Mouse (Mus musculus): ENCODE measurements around the gene Slc43a3. TPM values are rescaled to one million over a fixed set of nuclear protein-coding genes. Genes with fewer than 3 reads are reported as not detected.

The Slc43a3 gene
- polyA plus RNA-seq, 1 experiment from 2014 or later = 4.2 TPM

DNA sequence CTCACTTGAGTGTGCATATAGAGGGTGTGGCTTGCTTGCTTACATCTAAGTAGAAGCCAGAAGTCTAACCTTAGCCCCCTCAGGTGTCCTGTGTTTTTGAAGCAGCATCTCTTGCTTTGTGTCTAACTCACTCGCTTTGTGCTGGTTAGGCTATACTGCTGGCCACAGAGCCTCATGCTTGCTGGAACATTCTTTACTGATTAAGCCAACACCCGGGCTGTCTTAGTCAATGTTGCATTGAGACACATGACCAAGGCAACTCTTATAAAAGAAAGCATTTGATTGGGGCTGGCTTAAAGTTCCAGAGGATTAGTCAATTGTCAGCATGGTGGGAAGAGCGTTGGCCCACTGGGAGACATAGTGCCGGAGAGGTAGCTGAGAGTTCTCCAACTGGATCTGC, 5.4 kb downstream of the Slc43a3 start:
- H3K4me2 ChIP-seq (ENCODE audit: low read length) = no peak overlapping the region
- H3K9ac ChIP-seq (replicated peaks; ENCODE audit: low read length) = no peak overlapping the region
- 84% methylated on average over 4 of the region's 4 CpGs for WGBS
- H3K36me3 ChIP-seq (ENCODE audit: control insufficient read depth, insufficient read depth, low read length) = no peaks in the 10 kb centered on the region
- no peak for ATAC-seq (ENCODE audit: low FRiP score, low TSS enrichment)
- no peaks in the 10 kb centered on the region for H3K27me3 ChIP-seq (ENCODE audit: control insufficient read depth, insufficient read depth, low read length)
- H3K9me3 ChIP-seq (ENCODE audit: control insufficient read depth, low read length) = no peaks in the 10 kb centered on the region
- DNase-seq = no peak
- H3K4me1 ChIP-seq (ENCODE audit: control insufficient read depth, insufficient read depth, low read length) = 0 out of 2 replicates have a peak, but pooled peaks cover 4% of the 10 kb centered on the region
- H3K4me3 ChIP-seq (replicated peaks; ENCODE audit: low read depth, low read length) = no peak overlapping the region
- no peak overlapping the region for H3K27ac ChIP-seq (replicated peaks; ENCODE audit: low read depth, low read length)

DNA sequence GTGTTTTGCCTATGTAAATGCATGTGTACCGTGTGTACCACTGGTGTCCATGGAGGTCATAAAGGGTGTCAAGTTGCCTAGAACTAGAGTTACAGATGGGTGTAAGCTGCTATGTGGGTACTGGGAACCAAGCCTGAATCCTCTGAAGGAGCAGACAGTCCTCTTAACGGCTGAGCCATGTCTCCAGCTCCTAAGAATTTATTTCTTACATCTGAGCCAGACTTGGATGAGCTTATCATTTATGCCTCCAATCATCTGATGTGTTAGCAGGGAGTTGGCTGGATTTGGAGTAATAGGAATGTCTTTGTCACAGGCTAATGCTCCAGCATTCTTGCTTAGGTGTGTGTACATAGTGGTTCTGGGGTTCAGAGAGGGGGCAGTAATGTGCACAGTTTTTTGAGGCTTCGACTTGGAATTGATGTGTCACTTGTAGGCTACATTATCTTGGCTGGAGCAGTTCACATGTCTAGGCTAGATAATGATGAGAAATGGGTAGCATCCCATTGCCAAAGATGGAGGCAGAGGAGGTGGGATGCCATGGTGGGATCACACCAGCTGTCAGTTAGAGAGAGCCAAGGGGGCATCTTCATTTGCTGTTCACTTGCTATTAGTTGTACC, 10.9 kb downstream of the Slc43a3 start:
- Histone ChIP-seq H3K27me3 (ENCODE audit: control insufficient read depth, insufficient read depth, low read length) (no peaks in the 10 kb centered on the region), H3K4me2 (ENCODE audit: low read length) (no peak overlapping the region), H3K27ac (replicated peaks; ENCODE audit: low read depth, low read length) (no peak overlapping the region), H3K4me1 (ENCODE audit: control insufficient read depth, insufficient read depth, low read length) (no peaks in the 10 kb centered on the region), H3K9ac (replicated peaks; ENCODE audit: low read length) (no peak overlapping the region), H3K4me3 (replicated peaks; ENCODE audit: low read depth, low read length) (no peak overlapping the region), H3K9me3 (ENCODE audit: control insufficient read depth, low read length) (no peaks in the 10 kb centered on the region), H3K36me3 (ENCODE audit: control insufficient read depth, insufficient read depth, low read length) (no peaks in the 10 kb centered on the region)
- 89% methylated on average over 3 of the region's 3 CpGs for WGBS
- ATAC-seq (ENCODE audit: low FRiP score, low TSS enrichment) (no peak), DNase-seq (no peak)

DNA sequence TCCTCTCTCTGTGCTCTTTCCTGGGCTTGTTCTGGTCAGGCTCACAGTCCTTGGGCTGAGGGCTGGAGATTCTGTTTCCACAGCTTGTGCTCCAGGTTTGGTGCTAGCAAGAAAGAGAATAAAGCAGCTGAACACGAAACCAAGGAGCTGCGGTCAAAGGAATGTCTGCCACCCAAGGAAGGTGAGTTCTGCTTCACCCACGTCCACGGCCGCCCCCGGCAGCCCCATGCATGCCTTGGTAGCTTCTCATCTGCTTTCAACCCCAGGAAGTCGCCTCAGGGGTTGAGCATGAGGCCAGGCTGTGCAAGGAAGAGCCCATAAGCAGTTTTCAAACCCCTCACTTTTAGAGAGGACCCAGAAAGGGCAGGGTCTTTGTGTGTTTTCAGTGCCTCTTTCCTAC, 11.9 kb downstream of the Slc43a3 start:
- no peak overlapping the region for H3K27ac ChIP-seq (replicated peaks; ENCODE audit: low read depth, low read length)

DNA sequence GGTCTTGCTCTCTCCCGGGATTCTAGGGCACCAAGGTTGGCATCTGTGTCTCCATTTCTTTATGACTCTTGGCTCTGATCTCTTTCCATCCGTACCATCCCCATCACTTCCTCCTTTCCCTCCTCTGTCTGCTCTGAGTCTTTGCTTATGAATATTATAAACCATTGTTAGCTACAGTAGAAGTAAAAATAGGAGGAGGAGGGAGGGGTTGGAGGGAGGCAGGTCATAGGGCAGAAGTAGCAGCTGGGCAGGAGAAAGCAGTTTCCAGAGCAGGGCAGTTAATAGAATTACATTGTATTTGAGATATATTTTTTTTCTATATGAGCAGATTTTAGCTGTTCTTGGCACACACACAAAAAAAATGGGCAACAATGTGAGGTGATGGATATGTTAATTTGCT, 12.3 kb downstream of the Slc43a3 start:
- Histone ChIP-seq H3K9ac (replicated peaks; ENCODE audit: low read length) (no peak overlapping the region), H3K36me3 (ENCODE audit: control insufficient read depth, insufficient read depth, low read length) (no peaks in the 10 kb centered on the region), H3K27me3 (ENCODE audit: control insufficient read depth, insufficient read depth, low read length) (no peaks in the 10 kb centered on the region), H3K4me2 (ENCODE audit: low read length) (no peak overlapping the region), H3K27ac (replicated peaks; ENCODE audit: low read depth, low read length) (no peak overlapping the region), H3K4me1 (ENCODE audit: control insufficient read depth, insufficient read depth, low read length) (no peaks in the 10 kb centered on the region), H3K9me3 (ENCODE audit: control insufficient read depth, low read length) (no peaks in the 10 kb centered on the region), H3K4me3 (replicated peaks; ENCODE audit: low read depth, low read length) (no peak overlapping the region)
- no peak for DNase-seq
- no peak for ATAC-seq (ENCODE audit: low FRiP score, low TSS enrichment)
- 96% methylated on average over 2 of the region's 2 CpGs for WGBS

More for the DNA sequence above, 11.9 kb downstream of the Slc43a3 start:
- no peak for DNase-seq
- H3K4me2 ChIP-seq (ENCODE audit: low read length) = no peak overlapping the region
- H3K36me3 ChIP-seq (ENCODE audit: control insufficient read depth, insufficient read depth, low read length) = no peaks in the 10 kb centered on the region
- no peaks in the 10 kb centered on the region for H3K9me3 ChIP-seq (ENCODE audit: control insufficient read depth, low read length)
- H3K9ac ChIP-seq (replicated peaks; ENCODE audit: low read length) = no peak overlapping the region
- 92% methylated on average over 7 of the region's 7 CpGs for WGBS
- no peaks in the 10 kb centered on the region for H3K27me3 ChIP-seq (ENCODE audit: control insufficient read depth, insufficient read depth, low read length)
- H3K4me1 ChIP-seq (ENCODE audit: control insufficient read depth, insufficient read depth, low read length) = no peaks in the 10 kb centered on the region
- H3K4me3 ChIP-seq (replicated peaks; ENCODE audit: low read depth, low read length) = no peak overlapping the region
- no peak for ATAC-seq (ENCODE audit: low FRiP score, low TSS enrichment)

DNA sequence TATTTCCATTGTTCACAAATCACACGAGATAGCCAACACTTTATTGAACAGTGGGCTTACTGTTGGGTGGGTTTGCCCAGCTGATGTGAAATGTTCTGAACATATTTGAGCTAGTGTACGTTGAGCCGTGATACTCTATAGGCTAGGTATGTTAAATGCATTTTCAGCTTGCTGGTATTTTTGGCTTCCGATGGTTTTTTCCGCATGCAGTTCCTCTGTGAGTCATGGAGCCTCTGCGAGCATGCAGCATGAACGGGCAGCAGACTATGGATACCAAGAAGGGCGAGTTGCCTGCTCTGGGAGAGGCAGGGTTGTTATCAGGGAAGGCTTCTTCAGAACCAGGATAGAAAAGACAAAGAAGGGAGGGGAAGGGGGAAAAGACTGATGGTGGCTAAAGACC, 14.6 kb downstream of the Slc43a3 start:
- DNase-seq (no peak), ATAC-seq (ENCODE audit: low FRiP score, low TSS enrichment) (no peak)
- 94% methylated on average over 8 of the region's 8 CpGs for WGBS
- Histone ChIP-seq H3K4me1 (ENCODE audit: control insufficient read depth, insufficient read depth, low read length) (no peaks in the 10 kb centered on the region), H3K4me3 (replicated peaks; ENCODE audit: low read depth, low read length) (no peak overlapping the region), H3K4me2 (ENCODE audit: low read length) (no peak overlapping the region), H3K27ac (replicated peaks; ENCODE audit: low read depth, low read length) (no peak overlapping the region), H3K36me3 (ENCODE audit: control insufficient read depth, insufficient read depth, low read length) (no peaks in the 10 kb centered on the region), H3K9ac (replicated peaks; ENCODE audit: low read length) (no peak overlapping the region), H3K9me3 (ENCODE audit: control insufficient read depth, low read length) (no peaks in the 10 kb centered on the region), H3K27me3 (ENCODE audit: control insufficient read depth, insufficient read depth, low read length) (no peaks in the 10 kb centered on the region)

DNA sequence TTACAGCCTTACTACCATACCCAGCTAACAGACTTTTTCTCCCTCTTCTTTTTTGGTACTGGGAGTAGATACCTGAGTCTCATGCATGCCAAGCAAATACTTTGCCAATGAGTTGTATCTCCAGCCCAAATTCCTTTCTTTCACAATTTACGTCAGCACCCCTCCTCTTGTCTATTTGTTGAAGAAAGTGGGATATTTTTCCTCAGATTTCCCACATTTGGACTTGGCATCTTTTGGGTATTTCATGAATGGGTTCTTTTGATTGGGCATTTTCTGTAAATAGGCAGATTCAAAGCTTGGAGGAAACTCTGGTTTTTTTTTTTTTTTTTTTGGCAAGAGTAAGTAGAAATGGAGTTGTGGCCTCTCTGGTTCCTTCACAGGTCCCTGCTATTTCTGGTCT, 15.9 kb downstream of the Slc43a3 start:
- no peak overlapping the region for H3K4me2 ChIP-seq (ENCODE audit: low read length)
- DNase-seq (no peak), ATAC-seq (ENCODE audit: low FRiP score, low TSS enrichment) (no peak)
- H3K36me3 ChIP-seq (ENCODE audit: control insufficient read depth, insufficient read depth, low read length) = no peaks in the 10 kb centered on the region
- no peaks in the 10 kb centered on the region for H3K27me3 ChIP-seq (ENCODE audit: control insufficient read depth, insufficient read depth, low read length)
- no peak overlapping the region for H3K4me3 ChIP-seq (replicated peaks; ENCODE audit: low read depth, low read length)
- 90% methylated on average over 1 of the region's 1 CpGs for WGBS
- H3K27ac ChIP-seq (replicated peaks; ENCODE audit: low read depth, low read length) = no peak overlapping the region
- no peaks in the 10 kb centered on the region for H3K9me3 ChIP-seq (ENCODE audit: control insufficient read depth, low read length)
- no peaks in the 10 kb centered on the region for H3K4me1 ChIP-seq (ENCODE audit: control insufficient read depth, insufficient read depth, low read length)
- no peak overlapping the region for H3K9ac ChIP-seq (replicated peaks; ENCODE audit: low read length)

DNA sequence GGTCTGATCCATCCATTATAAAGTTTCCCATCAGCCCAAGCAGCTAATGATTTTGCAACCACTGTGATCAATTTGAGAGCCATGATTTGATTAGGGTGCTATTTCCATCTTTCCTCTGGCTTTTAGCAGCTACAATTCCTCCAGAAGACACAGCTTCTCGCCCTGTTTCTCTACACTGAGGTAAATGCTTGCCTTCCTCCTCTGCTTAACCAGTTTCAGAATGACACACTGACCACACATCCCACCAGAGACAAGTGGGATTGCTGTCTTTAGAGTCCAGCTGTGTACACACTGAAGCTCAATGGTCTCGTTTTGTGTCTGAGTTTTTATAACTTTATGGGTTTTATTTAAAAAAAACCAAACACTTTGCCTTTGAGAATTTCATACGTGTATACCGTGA, 16.3 kb downstream of the Slc43a3 start:
- no peaks in the 10 kb centered on the region for H3K27me3 ChIP-seq (ENCODE audit: control insufficient read depth, insufficient read depth, low read length)
- DNase-seq (no peak), ATAC-seq (ENCODE audit: low FRiP score, low TSS enrichment) (no peak)
- H3K9me3 ChIP-seq (ENCODE audit: control insufficient read depth, low read length) = no peaks in the 10 kb centered on the region
- H3K4me2 ChIP-seq (ENCODE audit: low read length) = no peak overlapping the region
- no peak overlapping the region for H3K4me3 ChIP-seq (replicated peaks; ENCODE audit: low read depth, low read length)
- H3K4me1 ChIP-seq (ENCODE audit: control insufficient read depth, insufficient read depth, low read length) = no peaks in the 10 kb centered on the region
- no peaks in the 10 kb centered on the region for H3K36me3 ChIP-seq (ENCODE audit: control insufficient read depth, insufficient read depth, low read length)
- no peak overlapping the region for H3K9ac ChIP-seq (replicated peaks; ENCODE audit: low read length)
- 75% methylated on average over 4 of the region's 4 CpGs for WGBS
- H3K27ac ChIP-seq (replicated peaks; ENCODE audit: low read depth, low read length) = no peak overlapping the region

DNA sequence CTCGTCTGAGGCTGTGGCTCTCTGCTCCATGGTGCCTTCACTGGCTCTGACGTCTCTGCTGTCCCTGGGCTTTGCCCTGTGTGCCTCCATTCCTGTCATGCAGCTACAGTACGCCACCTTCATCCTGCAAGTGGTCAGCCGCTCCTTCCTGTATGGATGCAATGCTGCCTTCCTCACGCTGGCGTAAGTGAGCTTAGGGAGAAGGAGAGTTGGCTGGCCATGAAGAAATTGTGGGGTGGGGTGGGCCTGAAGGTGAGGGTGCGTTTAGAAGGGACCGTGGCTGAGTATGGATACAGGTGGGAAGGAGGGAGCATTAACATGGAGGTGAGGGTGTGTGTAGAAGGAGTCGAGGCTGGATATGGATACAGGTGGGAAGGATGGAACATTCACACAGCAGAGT, 19.1 kb downstream of the Slc43a3 start:
- Histone ChIP-seq H3K9ac (replicated peaks; ENCODE audit: low read length) (no peak overlapping the region), H3K4me2 (ENCODE audit: low read length) (no peak overlapping the region), H3K4me3 (replicated peaks; ENCODE audit: low read depth, low read length) (no peak overlapping the region), H3K27ac (replicated peaks; ENCODE audit: low read depth, low read length) (no peak overlapping the region), H3K36me3 (ENCODE audit: control insufficient read depth, insufficient read depth, low read length) (no peaks in the 10 kb centered on the region), H3K27me3 (ENCODE audit: control insufficient read depth, insufficient read depth, low read length) (no peaks in the 10 kb centered on the region), H3K4me1 (ENCODE audit: control insufficient read depth, insufficient read depth, low read length) (no peaks in the 10 kb centered on the region), H3K9me3 (ENCODE audit: control insufficient read depth, low read length) (no peaks in the 10 kb centered on the region)
- DNase-seq = no peak
- no peak for ATAC-seq (ENCODE audit: low FRiP score, low TSS enrichment)
- 90% methylated on average over 9 of the region's 9 CpGs for WGBS

DNA sequence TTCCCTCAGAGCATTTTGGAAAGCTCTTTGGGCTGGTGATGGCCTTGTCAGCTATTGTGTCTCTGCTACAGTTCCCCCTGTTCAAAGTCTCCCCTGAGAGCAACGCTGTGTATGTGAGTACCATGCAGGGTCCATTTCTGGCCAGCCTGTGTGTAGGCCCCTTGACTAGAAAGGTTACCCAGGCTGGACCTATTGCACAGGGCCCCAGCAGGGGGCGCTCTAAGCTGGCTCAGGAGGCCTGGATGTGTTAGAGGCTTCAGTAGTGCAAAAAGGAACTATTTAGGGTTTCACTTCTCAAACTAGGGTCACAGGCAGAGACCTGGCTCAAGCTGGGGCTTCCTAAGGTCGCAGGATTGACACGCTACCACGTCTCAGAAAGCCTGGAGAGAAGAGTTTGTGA, 19.9 kb downstream of the Slc43a3 start:
- Histone ChIP-seq H3K9me3 (ENCODE audit: control insufficient read depth, low read length) (no peaks in the 10 kb centered on the region), H3K27me3 (ENCODE audit: control insufficient read depth, insufficient read depth, low read length) (no peaks in the 10 kb centered on the region), H3K36me3 (ENCODE audit: control insufficient read depth, insufficient read depth, low read length) (no peaks in the 10 kb centered on the region), H3K4me3 (replicated peaks; ENCODE audit: low read depth, low read length) (no peak overlapping the region), H3K4me2 (ENCODE audit: low read length) (no peak overlapping the region), H3K4me1 (ENCODE audit: control insufficient read depth, insufficient read depth, low read length) (no peaks in the 10 kb centered on the region), H3K27ac (replicated peaks; ENCODE audit: low read depth, low read length) (no peak overlapping the region), H3K9ac (replicated peaks; ENCODE audit: low read length) (no peak overlapping the region)
- 62% methylated on average over 5 of the region's 5 CpGs for WGBS
- DNase-seq = peak; percentile 54
- 0 out of 2 replicates have a peak, but pooled peaks have one; percentile 26 for ATAC-seq (ENCODE audit: low FRiP score, low TSS enrichment)
